Mouse (Mus musculus) heart, adult 2 months (tissue): ENCODE data around the gene Gipc2.

Experiments
- CTCF ChIP-seq: fragments of 200-600 bp; IDR thresholded peaks from 2 replicates; pipeline ENCODE4 v1.8.1; 2022; ENCODE audit warnings: antibody characterized with exemption, mild to moderate bottlenecking, moderate library complexity
- EP300 ChIP-seq: fragments of 200-500 bp; IDR thresholded peaks from 2 replicates; pipeline ENCODE4 v1.6.1; 2011; ENCODE audit warnings: low read depth, low read length, control low read depth; ENCODE audit not compliant: insufficient read depth

DNA sequence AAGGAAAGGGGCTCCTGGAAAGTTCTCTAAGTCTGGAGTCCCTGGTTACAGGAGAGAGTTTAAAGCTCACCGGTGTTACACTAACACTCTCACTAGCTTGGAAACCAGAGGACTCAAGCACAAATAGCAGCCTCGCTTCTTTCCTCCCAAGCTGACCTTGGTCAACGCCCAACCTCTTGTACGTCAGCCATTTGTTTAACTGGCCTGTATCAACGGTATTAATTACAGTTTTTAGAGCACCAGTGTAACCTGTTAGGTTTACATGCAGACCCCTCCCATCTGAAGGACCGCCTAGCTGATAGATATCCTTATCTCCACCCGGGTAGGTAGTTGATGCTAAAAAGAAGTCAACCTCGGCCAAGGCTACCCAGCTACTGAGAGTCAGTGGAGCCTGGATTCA, 2.7 kb downstream of the Gipc2 start:
- TF ChIP-seq CTCF (no peak), EP300 (no peak)
